Mouse (Mus musculus) forebrain, embryonic 15.5 days (tissue): Measurements from ENCODE around the gene Ankrd55. TPM values are rescaled to one million over a fixed set of nuclear protein-coding genes. Genes with fewer than 3 reads are reported as not detected.

ENCODE experiments used
- ATAC-seq: fragments of 200-750 bp; cut with Nextera tagmentation; replicated peaks from 2 replicates; pipeline ENCODE4 v1.8.0; 2017; ENCODE audit warnings: mild to moderate bottlenecking, moderate TSS enrichment, moderate library complexity
- H3K27ac ChIP-seq: fragments of 300-500 bp; sonication (generic); replicated peaks from 2 replicates; pipeline ENCODE4 v1.5.1; 2015; ENCODE audit warnings: mild to moderate bottlenecking, inconsistent platforms
- H3K27me3 ChIP-seq: fragments of 300-500 bp; sonication (generic); 2 replicates; pipeline ENCODE4 v1.6.1; 2015; ENCODE audit warnings: inconsistent platforms
- H3K36me3 ChIP-seq: fragments of 300-500 bp; sonication (generic); 2 replicates; pipeline ENCODE4 v1.6.1; 2015; ENCODE audit warnings: mild to moderate bottlenecking, inconsistent platforms
- H3K4me1 ChIP-seq: fragments of 300-500 bp; sonication (generic); 2 replicates; pipeline ENCODE4 v1.6.1; 2015; ENCODE audit warnings: inconsistent platforms
- H3K4me2 ChIP-seq: fragments of 300-500 bp; sonication (generic); replicated peaks from 2 replicates; pipeline ENCODE4 v1.6.1; 2015; ENCODE audit warnings: mild to moderate bottlenecking, inconsistent platforms
- H3K4me3 ChIP-seq: fragments of 300-500 bp; sonication (generic); 2 replicates; pipeline ENCODE4 v1.5.1; 2015; ENCODE audit warnings: mild to moderate bottlenecking, inconsistent platforms
- H3K9ac ChIP-seq: fragments of 300-500 bp; sonication (generic); replicated peaks from 2 replicates; pipeline ENCODE4 v1.6.1; 2015; ENCODE audit warnings: mild to moderate bottlenecking, inconsistent platforms
- H3K9me3 ChIP-seq: fragments of 300-500 bp; sonication (generic); 2 replicates; pipeline ENCODE4 v1.6.1; 2016; ENCODE audit warnings: inconsistent platforms
- WGBS: fragments of 180-500 bp; shearing (Covaris S2); methylation state at CpG from one replicate; pipeline ENCODE4 v1.1.7; 2015; ENCODE audit warnings: mixed read lengths; 5-methylcytosine and 5-hydroxymethylcytosine counted together
- polyA plus RNA-seq: library from polyadenylated mRNA; unstranded; fragments of >200 nt; fragmentation: Nextera tagmentation; extraction: Ambion mirVana; gene quantifications from 2 replicates; pipeline ENCODE4 v1.2.1, GENCODE M21; 2015

Gene Ankrd55
- polyA plus RNA-seq, 1 experiment from 2014 or later: 2.6 TPM

GRCm38 (mm10) chr13:112271901-112272537 is 16.2 kb upstream of the Ankrd55 start:
- H3K36me3 ChIP-seq: no peaks in the 10 kb centered on the region
- H3K27me3 ChIP-seq: no peaks in the 10 kb centered on the region
- no peak overlapping the region for H3K27ac ChIP-seq
- no peaks in the 10 kb centered on the region for H3K4me1 ChIP-seq
- 22% methylated on average over 5 of the region's 5 CpGs for WGBS
- no peaks in the 10 kb centered on the region for H3K9me3 ChIP-seq
- 0 out of 2 replicates have a peak, but pooled peaks have one; percentile 48 for ATAC-seq
- H3K4me2 ChIP-seq: no peak overlapping the region
- no peak overlapping the region for H3K9ac ChIP-seq
- no peak overlapping the region for H3K4me3 ChIP-seq

- Histone ChIP-seq H3K4me2 (no peak overlapping the region), H3K36me3 (no peaks in the 10 kb centered on the region), H3K27ac (no peak overlapping the region), H3K9me3 (no peaks in the 10 kb centered on the region), H3K4me3 (no peak overlapping the region), H3K4me1 (0 out of 2 replicates have a peak, but pooled peaks cover 5% of the 10 kb centered on the region), H3K27me3 (no peaks in the 10 kb centered on the region), H3K9ac (no peak overlapping the region)
- 64% methylated on average over 3 of the region's 3 CpGs for WGBS
- ATAC-seq: no peak
These were observed 13.6 kb upstream of the Ankrd55 start for GRCm38 (mm10) chr13:112274636-112275035.

- no peaks in the 10 kb centered on the region for H3K36me3 ChIP-seq
- no peak overlapping the region for H3K9ac ChIP-seq
- H3K4me1 ChIP-seq: 0 out of 2 replicates have a peak, but pooled peaks cover 5% of the 10 kb centered on the region
- no peak overlapping the region for H3K27ac ChIP-seq
- no peaks in the 10 kb centered on the region for H3K9me3 ChIP-seq
- no peak for ATAC-seq
- H3K27me3 ChIP-seq: no peaks in the 10 kb centered on the region
- H3K4me2 ChIP-seq: no peak overlapping the region
- H3K4me3 ChIP-seq: no peak overlapping the region
- WGBS: 93% methylated on average over 8 of the region's 8 CpGs
These were observed 12.3 kb upstream of the Ankrd55 start for GRCm38 (mm10) chr13:112275951-112276350.

- no peak for ATAC-seq
- no peaks in the 10 kb centered on the region for H3K36me3 ChIP-seq
- H3K4me3 ChIP-seq: no peak overlapping the region
- H3K27ac ChIP-seq: no peak overlapping the region
- 86% methylated on average over 5 of the region's 5 CpGs for WGBS
- H3K27me3 ChIP-seq: no peaks in the 10 kb centered on the region
- H3K9ac ChIP-seq: no peak overlapping the region
- 0 out of 2 replicates have a peak, but pooled peaks cover 5% of the 10 kb centered on the region for H3K4me1 ChIP-seq
- H3K4me2 ChIP-seq: no peak overlapping the region
- H3K9me3 ChIP-seq: no peaks in the 10 kb centered on the region
These were observed 10.7 kb upstream of the Ankrd55 start for GRCm38 (mm10) chr13:112277544-112277943.

GRCm38 (mm10) chr13:112278251-112278650 is 10.0 kb upstream of the Ankrd55 start:
- no peak overlapping the region for H3K27ac ChIP-seq
- H3K4me3 ChIP-seq: no peak overlapping the region
- no peaks in the 10 kb centered on the region for H3K36me3 ChIP-seq
- no peak overlapping the region for H3K9ac ChIP-seq
- no peaks in the 10 kb centered on the region for H3K9me3 ChIP-seq
- H3K4me2 ChIP-seq: no peak overlapping the region
- H3K4me1 ChIP-seq: 0 out of 2 replicates have a peak, but pooled peaks cover 5% of the 10 kb centered on the region
- WGBS: 56% methylated on average over 7 of the region's 7 CpGs
- ATAC-seq: peak; percentile 89
- H3K27me3 ChIP-seq: no peaks in the 10 kb centered on the region

GRCm38 (mm10) chr13:112287135-112287534 is 1.1 kb upstream of the Ankrd55 start:
- Histone ChIP-seq H3K9me3 (no peaks in the 10 kb centered on the region), H3K4me1 (peaks cover 17% of the 10 kb centered on the region), H3K36me3 (no peaks in the 10 kb centered on the region), H3K4me3 (no peak overlapping the region), H3K4me2 (no peak overlapping the region), H3K27me3 (no peaks in the 10 kb centered on the region), H3K9ac (no peak overlapping the region), H3K27ac (no peak overlapping the region)
- no peak for ATAC-seq
- WGBS: 88% methylated on average over 1 of the region's 1 CpGs

- Histone ChIP-seq H3K4me1 (peaks cover 17% of the 10 kb centered on the region), H3K27ac (peak overlapping the region; percentile 78), H3K36me3 (no peaks in the 10 kb centered on the region), H3K4me2 (peak overlapping the region; percentile 43), H3K9ac (peak overlapping the region; percentile 43; the same call in 1 of the 2 replicates), H3K4me3 (peak overlapping the region; percentile 32), H3K27me3 (no peaks in the 10 kb centered on the region), H3K9me3 (no peaks in the 10 kb centered on the region)
- peak; percentile 68 for ATAC-seq
- 56% methylated on average over 6 of the region's 6 CpGs for WGBS
These were observed 553 bp upstream of the Ankrd55 start for GRCm38 (mm10) chr13:112287571-112288224.

- no peak overlapping the region for H3K9ac ChIP-seq
- no peaks in the 10 kb centered on the region for H3K27me3 ChIP-seq
- no peaks in the 10 kb centered on the region for H3K36me3 ChIP-seq
- peaks cover 17% of the 10 kb centered on the region for H3K4me1 ChIP-seq
- peak overlapping the region; percentile 78 for H3K27ac ChIP-seq
- H3K9me3 ChIP-seq: no peaks in the 10 kb centered on the region
- WGBS: 71% methylated on average over 9 of the region's 9 CpGs
- ATAC-seq: no peak
- H3K4me2 ChIP-seq: peak overlapping the region; percentile 43
- peak overlapping the region; percentile 32 for H3K4me3 ChIP-seq
These were observed 1.1 kb downstream of the Ankrd55 start for GRCm38 (mm10) chr13:112289338-112289737.

- H3K9ac ChIP-seq: no peak overlapping the region
- H3K4me1 ChIP-seq: peaks cover 17% of the 10 kb centered on the region
- H3K4me3 ChIP-seq: no peak overlapping the region
- no peaks in the 10 kb centered on the region for H3K36me3 ChIP-seq
- no peaks in the 10 kb centered on the region for H3K27me3 ChIP-seq
- H3K27ac ChIP-seq: no peak overlapping the region
- H3K9me3 ChIP-seq: no peaks in the 10 kb centered on the region
- H3K4me2 ChIP-seq: peak overlapping the region; percentile 43; the same call in 1 of the 2 replicates
- no peak for ATAC-seq
- WGBS: 56% methylated on average over 4 of the region's 4 CpGs
These were observed 1.7 kb downstream of the Ankrd55 start for GRCm38 (mm10) chr13:112289981-112290380.

GRCm38 (mm10) chr13:112292489-112292888 is 4.2 kb downstream of the Ankrd55 start:
- Histone ChIP-seq H3K36me3 (no peaks in the 10 kb centered on the region), H3K4me2 (no peak overlapping the region), H3K27me3 (no peaks in the 10 kb centered on the region), H3K9ac (no peak overlapping the region), H3K4me1 (peaks cover 17% of the 10 kb centered on the region), H3K4me3 (no peak overlapping the region), H3K27ac (no peak overlapping the region), H3K9me3 (no peaks in the 10 kb centered on the region)
- 66% methylated on average over 4 of the region's 4 CpGs for WGBS
- ATAC-seq: no peak

- no peak for ATAC-seq
These were observed 4.8 kb downstream of the Ankrd55 start for GRCm38 (mm10) chr13:112293092-112293491.

GRCm38 (mm10) chr13:112294446-112294845 is 6.2 kb downstream of the Ankrd55 start:
- no peaks in the 10 kb centered on the region for H3K9me3 ChIP-seq
- no peaks in the 10 kb centered on the region for H3K27me3 ChIP-seq
- H3K27ac ChIP-seq: no peak overlapping the region
- no peak overlapping the region for H3K4me3 ChIP-seq
- no peak for ATAC-seq
- 92% methylated on average over 6 of the region's 6 CpGs for whole genome bisulfite sequencing
- peaks cover under 1% of the 10 kb centered on the region; the same call in 1 of the 2 replicates for H3K4me1 ChIP-seq
- no peaks in the 10 kb centered on the region for H3K36me3 ChIP-seq
- no peak overlapping the region for H3K4me2 ChIP-seq
- H3K9ac ChIP-seq: no peak overlapping the region

More at GRCm38 (mm10) chr13:112293092-112293491, 4.8 kb downstream of the Ankrd55 start:
- H3K27ac ChIP-seq: no peak overlapping the region
- H3K4me1 ChIP-seq: peaks cover 11% of the 10 kb centered on the region
- H3K9me3 ChIP-seq: no peaks in the 10 kb centered on the region
- H3K27me3 ChIP-seq: no peaks in the 10 kb centered on the region
- H3K4me3 ChIP-seq: no peak overlapping the region
- H3K4me2 ChIP-seq: no peak overlapping the region
- H3K9ac ChIP-seq: no peak overlapping the region
- 94% methylated on average over 6 of the region's 6 CpGs for WGBS
- no peaks in the 10 kb centered on the region for H3K36me3 ChIP-seq
